Mouse (Mus musculus): ENCODE results near the gene Slc22a13. TPM values are rescaled to one million over a fixed set of nuclear protein-coding genes. Genes with fewer than 3 reads are reported as not detected.
A peak's percentile ranks its signal among the peaks of the same experiment; 100 is the strongest.

The Slc22a13 gene
- total and polyA plus RNA-seq, 2 experiments: 0.06 TPM; not detected in 1

GRCm38 (mm10) chr9:119155826-119156225 is 53.1 kb downstream of the Slc22a13 start:
- DNase-seq (ENCODE audit: extremely low read depth, low read depth, low spot score): no peak
- Histone ChIP-seq H3K27me3 (ENCODE audit: control insufficient read depth, insufficient read depth, low read length) (no peaks in the 10 kb centered on the region), H3K4me3 (ENCODE audit: insufficient read depth, low read depth, low read length) (peak overlapping the region; percentile 66), H3K27ac (replicated peaks; ENCODE audit: insufficient read depth, low read depth, low read length) (peak overlapping the region; percentile 81), H3K36me3 (ENCODE audit: control insufficient read depth, insufficient read depth, low read length) (peaks cover 28% of the 10 kb centered on the region), H3K9ac (ENCODE audit: low read depth, low read length) (peak overlapping the region; percentile 88), H3K79me2 (ENCODE audit: control insufficient read depth, insufficient read depth, low read length) (no peaks in the 10 kb centered on the region), H3K4me1 (ENCODE audit: control insufficient read depth, insufficient read depth, low read length) (peaks cover 38% of the 10 kb centered on the region)
- TF ChIP-seq CTCF (IDR thresholded peaks at IDR 0.05; ENCODE audit: low read depth, low read length): no peak
- no peak for TF ChIP-seq POLR2A (IDR thresholded peaks at IDR 0.05; ENCODE audit: extremely low read depth, insufficient read depth, low read length)
- 11% methylated on average over 7 of the region's 7 CpGs for WGBS

GRCm38 (mm10) chr9:119155416-119155815 is 53.5 kb downstream of the Slc22a13 start:
- no peaks in the 10 kb centered on the region for H3K79me2 ChIP-seq (ENCODE audit: control insufficient read depth, insufficient read depth, low read length)
- H3K9ac ChIP-seq (ENCODE audit: low read depth, low read length): peak overlapping the region; percentile 88
- H3K27ac ChIP-seq (replicated peaks; ENCODE audit: insufficient read depth, low read depth, low read length): peak overlapping the region; percentile 81
- TF ChIP-seq CTCF (IDR thresholded peaks at IDR 0.05; ENCODE audit: low read depth, low read length) (0 out of 2 replicates have a peak, but pooled peaks have one; percentile 2), POLR2A (IDR thresholded peaks at IDR 0.05; ENCODE audit: extremely low read depth, insufficient read depth, low read length) (peak; percentile 37; the same call in 1 of the 2 replicates)
- DNase-seq (ENCODE audit: extremely low read depth, low read depth, low spot score): peak; percentile 96
- H3K4me1 ChIP-seq (ENCODE audit: control insufficient read depth, insufficient read depth, low read length): peaks cover 37% of the 10 kb centered on the region
- H3K36me3 ChIP-seq (ENCODE audit: control insufficient read depth, insufficient read depth, low read length): peaks cover 29% of the 10 kb centered on the region
- H3K27me3 ChIP-seq (ENCODE audit: control insufficient read depth, insufficient read depth, low read length): no peaks in the 10 kb centered on the region
- 21% methylated on average over 8 of the region's 8 CpGs for WGBS
- peak overlapping the region; percentile 66 for H3K4me3 ChIP-seq (ENCODE audit: insufficient read depth, low read depth, low read length)

- H3K9ac ChIP-seq (ENCODE audit: low read depth, low read length): 0 out of 2 replicates have a peak overlapping the region, but pooled peaks have one; percentile 2
- H3K79me2 ChIP-seq (ENCODE audit: control insufficient read depth, insufficient read depth, low read length): no peaks in the 10 kb centered on the region
- H3K4me3 ChIP-seq (ENCODE audit: insufficient read depth, low read depth, low read length): no peak overlapping the region
- peaks cover 36% of the 10 kb centered on the region for H3K36me3 ChIP-seq (ENCODE audit: control insufficient read depth, insufficient read depth, low read length)
- no peaks in the 10 kb centered on the region for H3K27me3 ChIP-seq (ENCODE audit: control insufficient read depth, insufficient read depth, low read length)
- H3K27ac ChIP-seq (replicated peaks; ENCODE audit: insufficient read depth, low read depth, low read length): no peak overlapping the region
- 14% methylated on average over 2 of the region's 2 CpGs for WGBS
- H3K4me1 ChIP-seq (ENCODE audit: control insufficient read depth, insufficient read depth, low read length): peaks cover 19% of the 10 kb centered on the region
- peak; percentile 55 for DNase-seq (ENCODE audit: extremely low read depth, low read depth, low spot score)
- TF ChIP-seq POLR2A (IDR thresholded peaks at IDR 0.05; ENCODE audit: extremely low read depth, insufficient read depth, low read length) (no peak), CTCF (IDR thresholded peaks at IDR 0.05; ENCODE audit: low read depth, low read length) (no peak)
Observed at GRCm38 (mm10) chr9:119151751-119152150, 57.1 kb downstream of the Slc22a13 start.

GRCm38 (mm10) chr9:119149601-119150000 is 59.3 kb downstream of the Slc22a13 start:
- TF ChIP-seq POLR2A (IDR thresholded peaks at IDR 0.05; ENCODE audit: extremely low read depth, insufficient read depth, low read length) (0 out of 2 replicates have a peak, but pooled peaks have one; percentile 32), CTCF (IDR thresholded peaks at IDR 0.05; ENCODE audit: low read depth, low read length) (no peak)
- H3K9ac ChIP-seq (ENCODE audit: low read depth, low read length): no peak overlapping the region
- 61% methylated on average over 5 of the region's 5 CpGs for WGBS

GRCm38 (mm10) chr9:119146098-119146770 is 62.7 kb downstream of the Slc22a13 start:
- H3K4me1 ChIP-seq (ENCODE audit: control insufficient read depth, insufficient read depth, low read length): no peaks in the 10 kb centered on the region; the same call in 1 of the 2 replicates
- H3K36me3 ChIP-seq (ENCODE audit: control insufficient read depth, insufficient read depth, low read length): peaks cover 10% of the 10 kb centered on the region; the same call in 1 of the 2 replicates
- peak; percentile 52 for DNase-seq (ENCODE audit: extremely low read depth, low read depth, low spot score)
- no peak overlapping the region for H3K27ac ChIP-seq (replicated peaks; ENCODE audit: insufficient read depth, low read depth, low read length)
- TF ChIP-seq POLR2A (IDR thresholded peaks at IDR 0.05; ENCODE audit: extremely low read depth, insufficient read depth, low read length): no peak
- peak; percentile 26; the same call in 1 of the 2 replicates for TF ChIP-seq CTCF (IDR thresholded peaks at IDR 0.05; ENCODE audit: low read depth, low read length)
- H3K79me2 ChIP-seq (ENCODE audit: control insufficient read depth, insufficient read depth, low read length): no peaks in the 10 kb centered on the region
- WGBS: 49% methylated on average over 13 of the region's 13 CpGs
- H3K9ac ChIP-seq (ENCODE audit: low read depth, low read length): no peak overlapping the region
- no peak overlapping the region for H3K4me3 ChIP-seq (ENCODE audit: insufficient read depth, low read depth, low read length)
- H3K27me3 ChIP-seq (ENCODE audit: control insufficient read depth, insufficient read depth, low read length): no peaks in the 10 kb centered on the region

More at GRCm38 (mm10) chr9:119149601-119150000, 59.3 kb downstream of the Slc22a13 start:
- no peak overlapping the region for H3K27ac ChIP-seq (replicated peaks; ENCODE audit: insufficient read depth, low read depth, low read length)
- peak; percentile 45 for DNase-seq (ENCODE audit: extremely low read depth, low read depth, low spot score)
- H3K36me3 ChIP-seq (ENCODE audit: control insufficient read depth, insufficient read depth, low read length): peaks cover 29% of the 10 kb centered on the region; the same call in 1 of the 2 replicates
- H3K27me3 ChIP-seq (ENCODE audit: control insufficient read depth, insufficient read depth, low read length): no peaks in the 10 kb centered on the region
- no peak overlapping the region for H3K4me3 ChIP-seq (ENCODE audit: insufficient read depth, low read depth, low read length)
- H3K79me2 ChIP-seq (ENCODE audit: control insufficient read depth, insufficient read depth, low read length): no peaks in the 10 kb centered on the region
- peaks cover 16% of the 10 kb centered on the region for H3K4me1 ChIP-seq (ENCODE audit: control insufficient read depth, insufficient read depth, low read length)

GRCm38 (mm10) chr9:119145638-119146037 is 63.3 kb downstream of the Slc22a13 start:
- peak; percentile 69 for DNase-seq (ENCODE audit: extremely low read depth, low read depth, low spot score)
- no peaks in the 10 kb centered on the region for H3K27me3 ChIP-seq (ENCODE audit: control insufficient read depth, insufficient read depth, low read length)
- no peak overlapping the region for H3K9ac ChIP-seq (ENCODE audit: low read depth, low read length)
- WGBS: 42% methylated on average over 6 of the region's 6 CpGs
- H3K4me3 ChIP-seq (ENCODE audit: insufficient read depth, low read depth, low read length): no peak overlapping the region
- H3K36me3 ChIP-seq (ENCODE audit: control insufficient read depth, insufficient read depth, low read length): peaks cover 8% of the 10 kb centered on the region; the same call in 1 of the 2 replicates
- no peaks in the 10 kb centered on the region for H3K79me2 ChIP-seq (ENCODE audit: control insufficient read depth, insufficient read depth, low read length)
- TF ChIP-seq POLR2A (IDR thresholded peaks at IDR 0.05; ENCODE audit: extremely low read depth, insufficient read depth, low read length) (0 out of 2 replicates have a peak, but pooled peaks have one; percentile 33), CTCF (IDR thresholded peaks at IDR 0.05; ENCODE audit: low read depth, low read length) (peak; percentile 23; the same call in 1 of the 2 replicates)
- H3K4me1 ChIP-seq (ENCODE audit: control insufficient read depth, insufficient read depth, low read length): no peaks in the 10 kb centered on the region; the same call in 1 of the 2 replicates
- peak overlapping the region; percentile 1; the same call in 1 of the 2 replicates for H3K27ac ChIP-seq (replicated peaks; ENCODE audit: insufficient read depth, low read depth, low read length)
